In genomic region chr10:75119396-75119795, GRCm38 (mm10) we compare ENCODE assay signal across 10 mouse cellular contexts. TPM values are rescaled to one million over a fixed set of nuclear protein-coding genes. Genes with fewer than 3 reads are reported as not detected.
DNase-seq lines count a peak whose midpoint lies in the region; ATAC-seq and TF ChIP-seq lines count a peak whose summit lies in the region.
"Had no signal": no experiment of that assay in that cellular context is flagged by ENCODE, and none has a peak within 500 bp of the region (broad histone marks: within the 10 kb centered on the region; RNA-seq: fewer than 3 reads in every experiment).

No protein-coding gene starts in this region.

- H3K27ac ChIP-seq in kidney, adult 2 months (ENCODE audit: insufficient read depth, low read depth, low read length): no peak overlapping the region
- H3K27ac ChIP-seq in kidney, embryonic 14.5 days (ENCODE audit: low read depth, low read length): no peak overlapping the region

- no peak overlapping the region for H3K4me2 ChIP-seq in kidney, embryonic 14.5 days (replicated peaks; ENCODE audit: low read depth, low read length)

- DNase-seq in kidney, adult 2 months: peak; percentile 72
- DNase-seq in R1 (ENCODE audit: low read depth, low spot score) (peak; percentile 36), MN1 (ENCODE audit: low spot score) (no peak)
- peak; percentile 43 to 72 for DNase-seq in kidney, adult 8-10 months
- no peak for DNase-seq in layer of hippocampus, postnatal 10 days (ENCODE audit: low spot score in 2 of 2)
- DNase-seq in embryo, embryonic 10 days (ENCODE audit: low spot score): no peak
- DNase-seq: cerebellum, postnatal 14 days had no signal

- no peak for ATAC-seq in kidney, embryonic 14.5 days (ENCODE audit: low FRiP score, low TSS enrichment)
- peak; percentile 47; the same call in 1 of the 2 replicates for ATAC-seq in neutrophil, adult 5-6 weeks (ENCODE audit: extremely low read depth, insufficient number of reproducible peaks, low FRiP score, poor library complexity, severe bottlenecking)
- ATAC-seq: forebrain, embryonic 14.5 days had no signal

- H3K9ac ChIP-seq in kidney, embryonic 14.5 days (ENCODE audit: low read depth, low read length): no peak overlapping the region

- H3K4me1 ChIP-seq in kidney, adult 2 months (ENCODE audit: control insufficient read depth, insufficient read depth, low read length): peaks cover 26% of the 10 kb centered on the region
- 0 out of 2 replicates have a peak, but pooled peaks cover 3% of the 10 kb centered on the region for H3K4me1 ChIP-seq in kidney, embryonic 14.5 days (ENCODE audit: control insufficient read depth, insufficient read depth, low read length)

- no peak for TF ChIP-seq CTCF in kidney, adult 2 months (conservative IDR thresholded peaks at IDR 0.05; ENCODE audit: insufficient read depth, insufficient read length, low read depth, low read length)

- no peaks in the 10 kb centered on the region for H3K27me3 ChIP-seq in kidney, adult 2 months (replicated peaks; ENCODE audit: control insufficient read depth, insufficient read depth, low read length)
- H3K27me3 ChIP-seq in kidney, embryonic 14.5 days (ENCODE audit: control insufficient read depth, insufficient read depth, low read length): no peaks in the 10 kb centered on the region

- no peak for TF ChIP-seq POLR2A in kidney, adult 2 months (IDR thresholded peaks at IDR 0.05; ENCODE audit: low read depth, low read length)

- no peaks in the 10 kb centered on the region for H3K9me3 ChIP-seq in kidney, embryonic 14.5 days (ENCODE audit: control insufficient read depth, low read length)

- H3K4me3 ChIP-seq in kidney, adult 2 months (ENCODE audit: insufficient read depth, low read depth, low read length): no peak overlapping the region
- H3K4me3 ChIP-seq in kidney, embryonic 14.5 days (ENCODE audit: low read length): no peak overlapping the region

- H3K36me3 ChIP-seq in kidney, adult 2 months (ENCODE audit: control insufficient read depth, insufficient read depth, low read length): no peaks in the 10 kb centered on the region
- no peaks in the 10 kb centered on the region for H3K36me3 ChIP-seq in kidney, embryonic 14.5 days (ENCODE audit: control insufficient read depth, insufficient read depth, low read length)

- WGBS in kidney, adult 2 months: 46% methylated on average over 3 of the region's 3 CpGs
- 85% methylated on average over 3 of the region's 3 CpGs for WGBS in kidney, embryonic 14.5 days

RNA-seq across cellular contexts. Expression of gene Bcr, which starts 59.0 kb away (rescaled TPM):
- polyA plus RNA-seq in kidney, adult 2 months (2012; rRNA removed): 28.4 and 28.7 TPM in 2 replicates
- 9.2 and 10.0 TPM in 2 replicates for polyA plus RNA-seq in kidney, embryonic 14.5 days (2014; fragmentation: Nextera tagmentation; extraction: Ambion mirVana)
- total RNA-seq in neutrophil, adult 5-6 weeks (2017): 28.3 and 28.4 TPM in 2 replicates
- total RNA-seq in layer of hippocampus, postnatal 10 days (2021): 10 to 100 TPM; 71.2 to 76.3 TPM

Comparison
In these comparisons a context has a peak if more than half of its experiments do, and no peak if none do; other contexts are left out.
1. DNase-seq: peak in kidney, adult 2 months (single experiment), R1 (single experiment) and kidney, adult 8-10 months (2 of 2); none in layer of hippocampus, postnatal 10 days (0 of 2), MN1 (single experiment) and embryo, embryonic 10 days (single experiment).